ENCODE assay signal across 16 mouse cellular contexts in genomic region chr19:37363128-37363939, GRCm38 (mm10). TPM values are rescaled to one million over a fixed set of nuclear protein-coding genes. Genes with fewer than 3 reads are reported as not detected.
A peak's percentile ranks its signal among the peaks of the same experiment; 100 is the strongest.
DNase-seq lines count a peak whose midpoint lies in the region; ATAC-seq lines count a peak whose summit lies in the region.
"Had no signal": no experiment of that assay in that cellular context is flagged by ENCODE, and none has a peak within 500 bp of the region (broad histone marks: within the 10 kb centered on the region; RNA-seq: fewer than 3 reads in every experiment).

No protein-coding gene starts in this region.

- DNase-seq in heart, adult 11 months, result peak; percentile 33
- no peak for DNase-seq in heart, postnatal 10 days
- peak; percentile 75 for DNase-seq in retina, postnatal 1 day
- no peak for DNase-seq in retina, embryonic 14.5 days (ENCODE audit: low spot score)
- DNase-seq in layer of hippocampus, adult 8-10 months (ENCODE audit: low spot score in 2 of 2), result peak; percentile 40 to 49
- DNase-seq in right cerebral cortex, postnatal 10 days (ENCODE audit: low spot score in 2 of 2), result peak; percentile 68 to 75
- DNase-seq in kidney, adult 18-20 months, result no peak
- DNase-seq: cerebellum, adult 11-12 months; heart, adult 2 months; liver; thymus, adult 18-20 months had no signal

- H3K27me3 ChIP-seq in intestine, embryonic 16.5 days (replicated peaks; ENCODE audit: control insufficient read depth, insufficient read depth, low read length), result no peaks in the 10 kb centered on the region
- H3K27me3 ChIP-seq: kidney, embryonic 15.5 days had no signal

- no peaks in the 10 kb centered on the region for H3K9me3 ChIP-seq in intestine, embryonic 16.5 days (ENCODE audit: control insufficient read depth, low read length)
- H3K9me3 ChIP-seq: G1E; kidney, embryonic 15.5 days had no signal

- H3K4me3 ChIP-seq in intestine, embryonic 16.5 days (ENCODE audit: low read length), result no peak overlapping the region
- H3K4me3 ChIP-seq: heart, adult 2 months; kidney, embryonic 15.5 days; left cerebral cortex, adult 2 months had no signal

- no peak overlapping the region for H3K27ac ChIP-seq in intestine, embryonic 16.5 days (ENCODE audit: low read length)
- H3K27ac ChIP-seq: heart, adult 2 months; kidney, embryonic 15.5 days; left cerebral cortex, adult 2 months had no signal

- H3K9ac ChIP-seq in intestine, embryonic 16.5 days (ENCODE audit: low read depth, low read length), result no peak overlapping the region
- H3K9ac ChIP-seq: kidney, embryonic 15.5 days had no signal

- WGBS in intestine, embryonic 16.5 days, result 73% methylated on average over 11 of the region's 11 CpGs

- H3K36me3 ChIP-seq in intestine, embryonic 16.5 days (ENCODE audit: control insufficient read depth, insufficient read depth, low read length), result no peaks in the 10 kb centered on the region
- H3K36me3 ChIP-seq: G1E; kidney, embryonic 15.5 days had no signal

- H3K4me2 ChIP-seq in intestine, embryonic 16.5 days (ENCODE audit: low read depth, low read length), result no peak overlapping the region
- H3K4me2 ChIP-seq: kidney, embryonic 15.5 days had no signal

- ATAC-seq in intestine, embryonic 16.5 days, result no peak
- ATAC-seq: lung, postnatal 0 days had no signal

- intact Hi-C loops in heart, postnatal 10 days (cut with DNase I), result no loop called here

- no peaks in the 10 kb centered on the region for H3K4me1 ChIP-seq in intestine, embryonic 16.5 days (ENCODE audit: control insufficient read depth, insufficient read depth, low read length)
- H3K4me1 ChIP-seq: kidney, embryonic 15.5 days had no signal

RNA-seq across cellular contexts. Expression of gene Kif11, which starts 12.9 kb away (rescaled TPM):
- 10 to 100 TPM; 11.5 to 11.8 TPM for total RNA-seq in heart, postnatal 10 days (2021)
- total RNA-seq in layer of hippocampus, adult 8-10 months (2022), result 1 to 10 TPM in 1 of 4 experiments, under 1 TPM in 3; 0.43 to 1.0 (median 0.75) TPM
- 37.3 and 40.4 TPM in 2 replicates for polyA plus RNA-seq in intestine, embryonic 16.5 days (2015; fragmentation: Nextera tagmentation; extraction: Ambion mirVana)

RNA-seq across cellular contexts. Expression of gene Ide, which starts 25.7 kb away (rescaled TPM):
- total RNA-seq in heart, postnatal 10 days (2021), result 100 to 1,000 TPM; 109 to 147 TPM
- 10 to 100 TPM; 35.8 to 69.8 (median 40.3) TPM for total RNA-seq in layer of hippocampus, adult 8-10 months (2022)
- polyA plus RNA-seq in intestine, embryonic 16.5 days (2015; fragmentation: Nextera tagmentation; extraction: Ambion mirVana), result 49.1 and 50.8 TPM in 2 replicates

Comparison
In these comparisons a context has a peak if more than half of its experiments do, and no peak if none do; other contexts are left out.
1. DNase-seq: peak in heart, adult 11 months (single experiment), retina, postnatal 1 day (single experiment), layer of hippocampus, adult 8-10 months (2 of 2) and right cerebral cortex, postnatal 10 days (2 of 2); none in heart, postnatal 10 days (0 of 2), retina, embryonic 14.5 days (single experiment) and kidney, adult 18-20 months (single experiment).
2. RNA of gene Kif11, which starts 12.9 kb away (total RNA-seq): 11.5 to 11.8 TPM in heart, postnatal 10 days; 0.43 to 1.0 TPM in layer of hippocampus, adult 8-10 months; every median in the first group is over 4 times any median in the second.